Mouse (Mus musculus) gastrocnemius, postnatal 14 days (tissue): ENCODE data around the gene Klf5. TPM values are rescaled to one million over a fixed set of nuclear protein-coding genes. Genes with fewer than 3 reads are reported as not detected.

ENCODE experiments used
- DNase-seq: peaks from one replicate; pipeline ENCODE4 v3.0.0; 2021; ENCODE audit warnings: mixed read lengths
- intact Hi-C: fragments of 180-260 bp; cut with DNase I; formaldehyde crosslinking; loops from one replicate; pipeline ENCODE4 v1.15.1; 2025; ENCODE audit warnings: low total_unique reads
- total RNA-seq, 2 experiments: library from RNA; stranded (reverse); gene quantifications; 2 replicates each; pipeline ENCODE4 v1.2.3; 2021

The Klf5 gene
- total RNA-seq, 2 experiments from 2014 or later = 8.0 to 11.3 TPM

DNA sequence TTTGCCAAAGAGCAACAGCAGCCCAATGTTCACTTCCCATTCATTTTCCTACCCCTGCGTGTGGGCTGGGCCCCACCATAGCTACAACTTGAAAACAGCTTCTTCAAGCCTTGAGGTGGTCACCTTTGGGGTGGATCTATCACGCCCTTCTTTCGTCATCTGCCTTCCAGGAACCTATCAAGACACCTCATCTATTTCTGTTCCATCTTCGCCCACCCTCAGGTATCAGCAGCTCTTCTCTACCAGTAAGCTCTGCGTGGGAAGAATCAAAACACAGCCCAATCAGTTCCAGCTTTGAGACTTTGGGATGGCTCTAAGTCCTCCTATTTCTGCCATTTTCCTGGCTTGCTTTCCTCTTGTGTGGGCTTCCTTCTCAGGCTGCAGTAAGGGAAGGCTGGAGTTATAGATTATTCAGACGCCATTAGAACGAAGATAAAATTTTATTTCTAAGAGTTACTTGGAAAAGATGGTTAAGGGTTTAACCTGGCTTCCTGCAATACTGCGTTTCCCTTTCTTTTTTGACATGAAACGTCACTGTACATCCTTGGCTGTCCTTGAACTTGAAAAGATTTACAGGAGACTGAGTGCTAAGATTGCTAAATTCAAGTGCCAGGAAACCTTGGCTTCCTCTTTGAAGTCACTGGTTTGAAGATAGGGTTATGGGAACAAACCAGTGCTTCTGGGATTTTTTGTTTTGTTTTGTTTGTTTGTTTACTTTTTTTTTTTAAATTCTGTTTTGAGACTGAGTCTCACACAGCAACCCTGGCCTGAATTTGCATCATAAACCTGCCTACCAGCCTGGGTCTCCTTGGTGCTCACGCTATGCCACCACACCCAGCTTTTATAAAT lies 56.5 kb downstream of the Klf5 start:
- DNase-seq = no peak
- intact Hi-C loops = no loop called here

GRCm38 (mm10) chr14:99355610-99355870 lies 57.0 kb downstream of the Klf5 start:
- intact Hi-C loops = no loop called here

DNA sequence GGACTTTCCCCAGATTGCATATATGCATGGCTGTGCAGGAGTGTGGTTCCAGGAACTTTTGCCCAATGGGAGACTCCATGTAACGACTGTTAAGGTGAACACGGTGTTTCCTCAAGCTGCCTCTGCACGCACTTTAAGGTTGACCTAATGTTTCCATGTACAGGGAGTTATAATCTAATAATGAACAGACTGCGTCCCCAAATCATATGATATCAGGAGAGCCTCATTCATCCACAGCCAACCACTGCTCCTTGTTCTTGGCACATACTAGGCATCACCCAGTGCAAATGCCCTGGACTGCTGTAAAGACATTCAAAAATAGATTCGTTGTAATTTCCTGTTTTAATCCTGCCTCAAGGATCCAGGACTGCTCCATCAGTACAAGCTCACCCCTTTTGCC lies 64.5 kb downstream of the Klf5 start:
- intact Hi-C loops = no loop called here

More at GRCm38 (mm10) chr14:99355610-99355870, 57.0 kb downstream of the Klf5 start:
- no peak for DNase-seq

DNA sequence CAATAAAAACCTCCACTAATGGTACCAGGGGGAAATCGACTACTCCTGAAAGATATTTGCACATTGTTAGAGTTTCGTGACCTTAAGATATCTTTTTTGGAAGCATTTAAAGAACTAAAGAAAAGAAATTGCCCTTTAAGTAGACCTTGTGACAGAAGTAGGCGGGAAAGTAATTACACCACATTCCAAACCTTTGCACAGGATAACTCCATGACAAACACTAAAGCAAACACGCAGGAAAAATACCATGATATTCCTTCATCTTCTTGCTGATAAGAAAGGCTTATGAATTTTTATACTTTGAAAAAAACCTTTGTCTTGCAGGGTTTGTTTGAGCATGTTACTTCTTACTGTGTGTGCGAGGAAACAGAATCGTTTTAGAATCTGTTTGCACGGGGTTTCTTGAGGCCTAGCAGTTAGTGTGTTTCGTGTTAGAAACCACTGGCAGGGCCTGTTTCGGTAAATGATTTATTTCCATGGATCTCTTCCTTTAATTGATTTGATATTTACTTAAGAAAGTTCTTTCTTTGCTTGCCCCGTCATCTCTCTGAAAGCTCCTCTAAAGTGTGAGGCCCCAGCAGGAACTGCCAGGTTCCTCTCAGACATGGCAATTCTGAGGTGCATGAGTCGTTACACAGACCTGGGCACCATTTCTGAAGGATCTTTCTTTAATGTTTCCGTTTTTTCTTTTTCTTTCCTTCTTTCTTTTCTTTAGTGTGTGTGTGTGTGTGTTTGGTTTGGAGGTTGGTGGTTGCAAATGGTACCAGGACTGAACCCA lies 65.7 kb downstream of the Klf5 start:
- intact Hi-C loops = no loop called here
- DNase-seq = no peak

More for the DNA sequence above, 64.5 kb downstream of the Klf5 start:
- DNase-seq = no peak

Other genes with a start within 250 kb of the Klf5 start
- 1 to 10 TPM; 7.8 to 8.4 TPM for gene Pibf1, start 199.3 kb upstream of the Klf5 start, total RNA-seq
- gene Dis3, start 198.9 kb upstream of the Klf5 start, total RNA-seq = 10 to 100 TPM; 11.2 to 13.7 TPM